Mouse (Mus musculus): ENCODE data around the gene Prkg1. TPM values are rescaled to one million over a fixed set of nuclear protein-coding genes. Genes with fewer than 3 reads are reported as not detected.
A peak's percentile ranks its signal among the peaks of the same experiment; 100 is the strongest.

Prkg1 gene
- polyA plus RNA-seq, 1 experiment from 2014 or later = 8.1 TPM

DNA sequence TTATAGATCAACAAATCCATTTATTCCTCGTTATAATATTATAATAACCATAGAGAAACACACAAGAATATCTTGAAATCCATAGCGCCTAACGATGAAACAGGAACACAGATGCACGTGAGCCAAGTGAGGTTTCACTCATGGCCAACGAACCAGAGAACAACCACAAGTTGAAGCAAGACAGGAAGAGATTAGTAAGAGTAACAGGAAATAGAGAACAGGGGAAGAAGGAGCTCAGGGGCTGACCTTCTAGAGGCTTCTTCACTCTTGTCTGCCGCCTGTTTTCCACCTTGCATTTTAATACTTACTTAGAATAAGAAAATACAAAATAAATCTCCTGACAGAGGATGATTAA lies 427.0 kb downstream of the Prkg1 start:
- no peak for ATAC-seq (ENCODE audit: low FRiP score)

DNA sequence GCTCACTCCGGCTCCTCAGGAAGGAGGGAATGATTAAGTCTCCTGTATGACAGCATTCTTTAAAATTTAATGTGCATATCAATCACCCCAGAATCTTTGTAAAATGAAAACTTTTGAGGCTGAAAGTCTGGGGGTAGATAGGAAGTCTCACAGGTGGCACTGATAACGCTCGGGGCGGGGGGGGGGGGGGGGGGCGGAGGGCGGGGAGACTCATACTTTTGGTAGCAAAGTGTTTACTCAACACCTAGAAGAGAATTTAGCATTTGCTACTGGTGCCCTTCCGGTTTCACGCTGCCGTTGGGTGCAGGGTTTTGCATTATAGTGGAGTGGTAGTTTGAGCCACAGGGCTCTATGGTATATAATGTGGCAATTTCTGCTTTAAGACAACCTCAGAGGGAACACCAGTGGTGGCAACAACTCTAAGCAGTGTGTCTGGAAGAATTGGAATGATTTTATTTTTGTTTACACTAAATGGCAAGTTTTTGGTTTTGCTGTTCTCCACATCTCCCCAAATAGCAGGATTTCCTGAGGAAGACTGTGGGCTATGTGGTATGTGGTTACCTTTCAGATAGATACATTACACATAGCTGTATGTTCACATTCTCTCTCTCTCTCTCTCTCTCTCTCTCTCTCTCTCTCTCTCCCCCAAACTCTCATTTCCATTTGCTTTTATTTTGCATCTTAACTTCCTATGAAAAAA lies 427.5 kb downstream of the Prkg1 start:
- Histone ChIP-seq H3K36me3 (no peaks in the 10 kb centered on the region), H3K4me1 (no peaks in the 10 kb centered on the region), H3K4me3 (replicated peaks) (no peak overlapping the region), H3K27ac (replicated peaks) (no peak overlapping the region), H3K27me3 (replicated peaks) (no peaks in the 10 kb centered on the region), H3K9ac (replicated peaks) (no peak overlapping the region), H3K9me3 (replicated peaks) (no peaks in the 10 kb centered on the region), H3K4me2 (no peak overlapping the region)
- 87% methylated on average over 9 of the region's 9 CpGs for whole genome bisulfite sequencing
- ATAC-seq (ENCODE audit: low FRiP score) = no peak

More for the DNA sequence above, 427.0 kb downstream of the Prkg1 start:
- Histone ChIP-seq H3K4me2 (no peak overlapping the region), H3K9me3 (replicated peaks) (no peaks in the 10 kb centered on the region), H3K27ac (replicated peaks) (no peak overlapping the region), H3K27me3 (replicated peaks) (no peaks in the 10 kb centered on the region), H3K4me1 (no peaks in the 10 kb centered on the region), H3K36me3 (no peaks in the 10 kb centered on the region), H3K9ac (replicated peaks) (no peak overlapping the region), H3K4me3 (replicated peaks) (no peak overlapping the region)
- 88% methylated on average over 6 of the region's 6 CpGs for WGBS

DNA sequence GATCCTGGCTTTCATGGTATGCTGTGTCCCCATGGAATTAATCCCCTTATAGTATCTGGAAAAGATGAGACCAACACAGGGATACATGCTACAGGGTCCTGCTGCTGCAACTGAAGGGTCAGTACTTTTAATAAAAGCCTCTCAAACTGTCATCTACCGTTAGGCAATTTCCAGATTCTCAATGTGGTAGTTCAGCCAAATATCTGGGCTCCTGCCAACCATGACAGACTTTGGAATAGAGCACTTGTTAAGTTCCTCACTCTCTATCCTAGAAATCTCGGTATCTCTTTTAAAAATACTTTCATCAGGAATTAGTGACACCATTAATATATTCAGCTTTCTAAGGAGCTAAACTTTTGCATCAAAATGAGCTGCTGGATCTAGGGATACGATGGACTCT lies 428.5 kb downstream of the Prkg1 start:
- 77% methylated on average over 3 of the region's 3 CpGs for WGBS
- Histone ChIP-seq H3K36me3 (no peaks in the 10 kb centered on the region), H3K4me3 (replicated peaks) (no peak overlapping the region), H3K9ac (replicated peaks) (no peak overlapping the region), H3K27ac (replicated peaks) (no peak overlapping the region), H3K4me1 (no peaks in the 10 kb centered on the region), H3K4me2 (no peak overlapping the region), H3K27me3 (replicated peaks) (no peaks in the 10 kb centered on the region), H3K9me3 (replicated peaks) (no peaks in the 10 kb centered on the region)
- no peak for ATAC-seq (ENCODE audit: low FRiP score)

DNA sequence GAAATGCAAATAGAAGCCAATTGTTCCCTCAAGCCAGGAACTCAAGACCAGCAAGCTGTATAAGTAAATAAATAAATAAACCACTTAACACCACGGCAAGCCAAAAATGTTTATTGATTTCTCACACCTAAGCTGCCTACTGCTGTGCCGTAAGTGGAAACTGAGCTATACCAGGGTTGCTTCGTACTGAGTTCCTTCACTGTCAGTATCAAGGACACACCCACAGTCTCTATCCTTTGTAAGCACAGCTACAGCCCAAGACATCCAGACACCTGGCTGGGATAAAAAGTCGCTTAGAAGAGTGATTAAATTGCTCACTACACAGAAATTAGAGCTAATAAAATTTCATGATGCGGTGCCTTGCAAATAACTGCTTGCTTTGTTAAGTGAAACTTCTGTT lies 434.9 kb downstream of the Prkg1 start:
- 36% methylated on average over 5 of the region's 5 CpGs for WGBS
- Histone ChIP-seq H3K9ac (replicated peaks) (no peak overlapping the region), H3K4me1 (no peaks in the 10 kb centered on the region), H3K4me2 (no peak overlapping the region), H3K36me3 (no peaks in the 10 kb centered on the region), H3K4me3 (replicated peaks) (no peak overlapping the region), H3K27ac (replicated peaks) (no peak overlapping the region), H3K27me3 (replicated peaks) (no peaks in the 10 kb centered on the region), H3K9me3 (replicated peaks) (no peaks in the 10 kb centered on the region)
- peak; percentile 57 for ATAC-seq (ENCODE audit: low FRiP score)

DNA sequence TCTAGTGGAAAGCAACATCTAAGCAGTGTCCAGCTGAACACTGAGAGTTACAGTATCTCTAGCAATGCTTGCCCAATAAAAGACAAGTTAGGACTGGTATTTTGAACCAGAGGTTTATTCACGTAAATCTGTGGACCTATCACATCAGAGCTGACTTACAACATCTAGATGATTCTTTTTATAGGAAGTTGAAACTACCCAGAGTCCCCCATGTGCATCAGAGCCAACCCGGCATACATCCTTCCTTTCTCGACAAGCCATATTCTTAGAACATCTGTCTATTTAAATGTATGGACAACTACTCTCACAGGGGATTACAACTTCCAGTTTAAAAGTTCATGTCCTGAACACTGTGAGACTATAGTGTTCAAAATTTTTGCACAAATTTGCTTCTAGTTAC lies 460.1 kb downstream of the Prkg1 start:
- Histone ChIP-seq H3K9ac (replicated peaks) (no peak overlapping the region), H3K27me3 (replicated peaks) (no peaks in the 10 kb centered on the region), H3K36me3 (no peaks in the 10 kb centered on the region), H3K4me2 (no peak overlapping the region), H3K27ac (replicated peaks) (no peak overlapping the region), H3K4me1 (no peaks in the 10 kb centered on the region), H3K9me3 (replicated peaks) (no peaks in the 10 kb centered on the region), H3K4me3 (replicated peaks) (no peak overlapping the region)
- 87% methylated on average over 3 of the region's 3 CpGs for WGBS
- no peak for ATAC-seq (ENCODE audit: low FRiP score)

DNA sequence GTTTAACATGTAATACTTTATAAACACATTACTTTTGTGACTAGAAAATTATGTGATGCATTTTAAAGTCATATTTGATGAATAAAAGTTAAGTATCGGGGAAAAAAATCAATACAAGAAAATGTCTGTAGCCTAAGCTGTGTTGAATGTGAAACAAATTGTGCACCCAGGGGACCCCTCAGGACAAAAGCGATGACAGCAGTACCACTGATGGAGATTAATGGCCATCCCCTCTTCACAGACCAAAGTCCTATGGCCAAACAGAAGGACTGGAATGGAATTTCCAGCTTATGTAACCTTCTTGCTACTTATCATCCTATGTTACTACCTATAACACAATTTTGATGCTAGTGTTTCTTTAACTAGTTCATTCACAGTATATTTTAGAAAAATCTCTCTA lies 473.6 kb downstream of the Prkg1 start:
- Histone ChIP-seq H3K4me3 (replicated peaks) (no peak overlapping the region), H3K9me3 (replicated peaks) (no peaks in the 10 kb centered on the region), H3K36me3 (no peaks in the 10 kb centered on the region), H3K4me1 (no peaks in the 10 kb centered on the region), H3K4me2 (no peak overlapping the region), H3K27ac (replicated peaks) (no peak overlapping the region), H3K27me3 (replicated peaks) (no peaks in the 10 kb centered on the region), H3K9ac (replicated peaks) (no peak overlapping the region)
- WGBS = 60% methylated on average over 2 of the region's 2 CpGs
- ATAC-seq (ENCODE audit: low FRiP score) = no peak

DNA sequence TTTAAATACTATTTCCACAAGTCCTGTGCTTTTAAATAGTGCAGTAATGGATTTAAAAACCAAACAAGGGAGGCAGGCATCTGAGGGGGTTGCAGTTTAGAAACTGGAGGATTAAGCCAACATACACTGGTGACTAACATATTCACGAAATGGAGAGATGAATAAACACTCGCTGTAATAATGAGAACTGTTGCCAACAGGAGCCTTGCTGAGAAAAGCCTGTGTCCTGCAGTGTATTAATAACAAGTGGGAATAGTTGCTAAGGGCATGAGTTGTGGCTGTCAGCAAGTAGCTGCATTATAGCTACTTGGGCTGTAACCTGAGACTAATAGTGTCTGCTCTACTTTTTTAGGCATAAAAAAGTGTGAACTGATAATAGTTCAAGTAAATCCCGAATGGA lies 480.3 kb downstream of the Prkg1 start:
- Histone ChIP-seq H3K4me2 (no peak overlapping the region), H3K36me3 (no peaks in the 10 kb centered on the region)
- WGBS = 55% methylated on average over 3 of the region's 3 CpGs

DNA sequence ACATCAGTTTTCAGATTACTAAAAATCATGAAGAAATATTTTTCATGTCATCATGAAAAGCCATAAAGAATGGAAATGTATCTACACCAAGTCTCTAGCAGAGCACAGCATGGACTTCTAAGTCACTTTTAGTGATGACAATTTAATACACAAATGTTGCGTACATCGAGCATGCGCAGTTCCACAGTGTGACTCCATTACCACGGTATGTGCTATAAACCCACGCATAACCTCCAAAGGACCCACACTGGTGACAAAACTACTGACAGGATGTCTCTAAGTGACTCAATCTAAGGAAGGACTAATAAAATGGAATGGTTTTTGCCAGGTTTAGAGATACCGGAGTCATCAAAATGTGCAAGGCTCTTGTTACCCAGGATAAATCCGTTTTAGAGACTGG lies 480.7 kb downstream of the Prkg1 start:
- Histone ChIP-seq H3K4me2 (no peak overlapping the region), H3K4me1 (peaks cover 9% of the 10 kb centered on the region; the same call in 1 of the 2 replicates), H3K9ac (replicated peaks) (no peak overlapping the region), H3K4me3 (replicated peaks) (no peak overlapping the region), H3K27me3 (replicated peaks) (no peaks in the 10 kb centered on the region), H3K36me3 (no peaks in the 10 kb centered on the region), H3K9me3 (replicated peaks) (no peaks in the 10 kb centered on the region), H3K27ac (replicated peaks) (0 out of 2 replicates have a peak overlapping the region, but pooled peaks have one; percentile 9)
- no peak for ATAC-seq (ENCODE audit: low FRiP score)
- WGBS = 84% methylated on average over 7 of the region's 7 CpGs

More for the DNA sequence above, 480.3 kb downstream of the Prkg1 start:
- Histone ChIP-seq H3K9ac (replicated peaks) (no peak overlapping the region), H3K27ac (replicated peaks) (0 out of 2 replicates have a peak overlapping the region, but pooled peaks have one; percentile 9), H3K9me3 (replicated peaks) (no peaks in the 10 kb centered on the region), H3K27me3 (replicated peaks) (no peaks in the 10 kb centered on the region), H3K4me3 (replicated peaks) (no peak overlapping the region), H3K4me1 (peaks cover 8% of the 10 kb centered on the region; the same call in 1 of the 2 replicates)
- no peak for ATAC-seq (ENCODE audit: low FRiP score)

DNA sequence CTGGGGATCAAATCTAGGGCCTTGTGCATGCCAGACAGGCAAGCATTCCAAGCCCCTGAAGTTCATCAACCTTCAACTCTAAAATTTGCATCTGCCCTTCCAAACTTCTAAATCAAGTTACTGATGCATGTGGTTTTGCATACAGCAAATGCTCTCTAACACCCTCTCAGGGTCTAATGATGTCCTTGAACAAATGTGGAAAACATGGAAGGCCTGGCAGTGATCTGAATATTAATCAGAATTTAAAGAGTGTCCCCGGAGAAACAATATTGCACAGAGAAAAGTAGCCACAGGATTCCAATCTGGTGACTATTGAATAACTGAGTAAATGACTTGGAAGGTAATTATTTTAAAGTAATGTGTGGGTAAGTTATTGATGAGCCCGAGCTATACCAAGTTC lies 481.2 kb downstream of the Prkg1 start:
- no peak for ATAC-seq (ENCODE audit: low FRiP score)
- Histone ChIP-seq H3K4me1 (peaks cover 9% of the 10 kb centered on the region; the same call in 1 of the 2 replicates), H3K9me3 (replicated peaks) (no peaks in the 10 kb centered on the region), H3K36me3 (no peaks in the 10 kb centered on the region), H3K27me3 (replicated peaks) (no peaks in the 10 kb centered on the region), H3K9ac (replicated peaks) (no peak overlapping the region), H3K27ac (replicated peaks) (no peak overlapping the region), H3K4me2 (no peak overlapping the region), H3K4me3 (replicated peaks) (no peak overlapping the region)
- WGBS = 29% methylated on average over 2 of the region's 2 CpGs

DNA sequence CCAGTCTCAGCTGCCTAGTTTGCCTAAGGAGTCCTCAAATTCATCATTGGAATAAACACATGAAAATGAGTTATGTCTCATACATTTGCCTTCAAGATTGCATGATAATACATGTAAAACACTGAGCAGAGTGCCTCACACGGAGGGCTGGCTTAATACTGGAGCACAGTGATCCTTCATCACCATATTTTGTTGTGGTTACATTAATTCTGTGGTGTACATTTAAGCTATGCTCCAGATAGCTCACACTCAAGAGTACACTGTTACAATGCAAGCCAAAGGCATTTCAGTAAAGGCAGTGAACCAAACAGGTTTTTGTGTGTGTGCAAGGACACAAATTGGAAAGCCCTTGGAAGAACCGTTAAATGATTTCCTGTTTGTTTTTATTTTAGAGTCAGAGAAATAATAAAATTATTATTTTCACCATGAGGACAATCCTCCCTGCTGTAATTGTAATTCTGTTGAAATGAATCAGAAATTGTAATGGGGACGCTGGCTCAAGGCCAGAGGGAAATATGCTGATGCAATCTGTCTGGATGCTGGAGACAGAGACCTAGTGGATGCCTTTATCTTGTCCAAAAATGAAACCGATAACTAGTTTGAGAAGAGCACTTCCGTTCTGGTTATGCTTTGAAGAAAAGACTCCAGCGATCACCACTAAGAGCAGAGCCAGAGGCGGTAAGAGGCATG lies 484.9 kb downstream of the Prkg1 start:
- no peak overlapping the region for H3K4me3 ChIP-seq (replicated peaks)
- no peak overlapping the region for H3K9ac ChIP-seq (replicated peaks)
- H3K27ac ChIP-seq (replicated peaks) = no peak overlapping the region
- H3K9me3 ChIP-seq (replicated peaks) = no peaks in the 10 kb centered on the region
- no peak for ATAC-seq (ENCODE audit: low FRiP score)
- 70% methylated on average over 7 of the region's 7 CpGs for whole genome bisulfite sequencing
- no peak overlapping the region for H3K4me2 ChIP-seq
- no peaks in the 10 kb centered on the region for H3K36me3 ChIP-seq
- H3K27me3 ChIP-seq (replicated peaks) = no peaks in the 10 kb centered on the region
- peaks cover 9% of the 10 kb centered on the region; the same call in 1 of the 2 replicates for H3K4me1 ChIP-seq

DNA sequence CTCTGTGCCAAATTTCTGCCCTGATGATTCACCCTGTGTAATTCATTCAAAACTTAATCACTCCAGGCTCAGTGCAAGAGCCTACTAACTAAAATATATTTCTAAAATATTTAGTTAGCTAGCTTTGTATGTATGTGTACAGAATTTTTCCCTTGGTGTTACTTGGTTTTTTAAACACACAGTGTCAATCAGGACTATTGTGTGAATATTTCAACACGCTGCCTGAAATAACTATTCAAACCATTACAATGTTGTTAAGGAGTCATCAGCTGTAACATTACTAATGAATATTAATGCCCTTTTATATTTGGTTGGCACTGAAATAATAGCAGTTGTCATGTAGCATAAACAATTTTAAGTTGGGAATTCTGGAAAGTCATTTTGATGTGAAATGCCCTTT lies 502.4 kb downstream of the Prkg1 start:
- Histone ChIP-seq H3K4me1 (no peaks in the 10 kb centered on the region), H3K27me3 (replicated peaks) (no peaks in the 10 kb centered on the region), H3K36me3 (no peaks in the 10 kb centered on the region), H3K9ac (replicated peaks) (no peak overlapping the region), H3K4me2 (no peak overlapping the region), H3K9me3 (replicated peaks) (no peaks in the 10 kb centered on the region), H3K27ac (replicated peaks) (no peak overlapping the region), H3K4me3 (replicated peaks) (no peak overlapping the region)
- WGBS = 43% methylated on average over 1 of the region's 1 CpGs
- no peak for ATAC-seq (ENCODE audit: low FRiP score)

DNA sequence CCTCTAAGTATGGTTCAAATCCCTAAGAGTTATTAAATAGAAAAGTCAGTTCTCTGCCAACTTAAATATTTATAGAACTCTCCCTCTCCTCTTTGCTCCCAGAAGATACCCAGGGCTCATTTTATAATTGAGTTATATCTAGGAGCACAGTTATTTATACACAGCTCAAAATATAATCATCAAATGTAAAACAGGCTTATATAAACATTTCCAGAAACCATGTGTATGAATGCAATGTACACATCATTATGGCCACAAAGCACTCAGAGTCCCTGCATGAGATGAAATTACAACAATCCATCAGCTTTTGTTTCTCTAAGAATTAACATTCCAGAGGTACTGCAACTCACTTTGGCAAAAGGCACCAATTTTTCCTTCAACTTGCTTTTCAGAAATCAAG lies 504.3 kb downstream of the Prkg1 start:
- H3K9ac ChIP-seq (replicated peaks) = no peak overlapping the region
- H3K27me3 ChIP-seq (replicated peaks) = no peaks in the 10 kb centered on the region
- H3K4me1 ChIP-seq = no peaks in the 10 kb centered on the region
- ATAC-seq (ENCODE audit: low FRiP score) = no peak
- no peak overlapping the region for H3K4me2 ChIP-seq
- no peak overlapping the region for H3K4me3 ChIP-seq (replicated peaks)
- no peaks in the 10 kb centered on the region for H3K36me3 ChIP-seq
- H3K27ac ChIP-seq (replicated peaks) = no peak overlapping the region
- H3K9me3 ChIP-seq (replicated peaks) = no peaks in the 10 kb centered on the region
